Mouse (Mus musculus) heart, postnatal 0 days (tissue): ENCODE data around the gene Adat1.

ENCODE experiments used
- CTCF ChIP-seq: IDR thresholded peaks from 2 replicates; pipeline ENCODE4 v1.5.1; 2016; ENCODE audit warnings: antibody characterized with exemption, control low read depth, low read depth
- EP300 ChIP-seq: IDR thresholded peaks from 2 replicates; pipeline ENCODE4 v1.6.1; 2016; ENCODE audit warnings: antibody characterized with exemption, low read depth

GRCm38 (mm10) chr8:112011816-112012242 is 19.7 kb upstream of the Adat1 start:
- no peak for TF ChIP-seq EP300
- no peak for TF ChIP-seq CTCF
